Mouse (Mus musculus) embryo, embryonic 11 days (tissue): ENCODE measurements around the gene Gm10974.

ENCODE experiments used
- DNase-seq: peaks from one replicate; pipeline ENCODE4 v3.0.0-alpha.2; 2015

Gm10974 gene

DNA sequence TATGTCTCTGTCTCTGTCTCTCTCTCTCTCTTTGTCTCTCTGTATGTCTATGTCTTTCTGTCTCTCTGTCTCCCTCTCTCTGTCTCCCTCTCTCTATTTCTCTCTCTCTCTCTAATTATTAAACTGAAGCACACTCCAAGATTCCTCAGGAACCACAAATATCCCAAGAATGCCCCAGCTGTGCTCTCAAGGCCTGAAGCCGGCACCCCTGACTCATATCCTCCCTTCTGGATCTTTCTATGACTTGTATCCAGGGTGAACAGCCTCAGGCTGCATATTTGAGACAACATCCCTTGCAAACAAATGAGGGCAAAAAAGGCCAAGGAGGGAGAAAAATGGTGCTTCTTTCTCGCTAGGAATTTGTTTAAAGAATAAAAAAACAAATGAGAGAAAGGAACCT lies at the start of gene Gm10974:
TSS of gene Gm10974 (plus strand) at position 2 of the 400 bp plus-strand sequence.
- peak; percentile 16 for DNase-seq

DNA sequence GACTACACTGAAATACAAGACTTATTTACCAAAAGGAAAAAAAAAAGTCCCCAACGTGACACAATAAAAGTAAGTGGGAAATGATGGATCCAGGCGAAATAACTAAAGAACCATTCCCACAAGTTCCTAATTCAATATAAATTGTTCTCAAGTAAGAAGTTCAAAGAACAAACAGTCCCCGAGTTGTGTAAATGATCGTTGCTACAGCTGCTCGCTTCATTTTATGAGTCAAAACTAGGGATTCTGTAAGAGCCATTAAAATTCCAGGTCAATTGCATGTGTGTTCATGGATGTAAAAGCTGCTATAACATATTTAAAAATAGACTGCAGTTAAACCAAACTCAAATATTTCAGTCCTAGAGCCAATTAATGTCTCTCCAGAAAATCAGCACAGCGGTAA lies 47.6 kb upstream of the Gm10974 start:
- DNase-seq = no peak

DNA sequence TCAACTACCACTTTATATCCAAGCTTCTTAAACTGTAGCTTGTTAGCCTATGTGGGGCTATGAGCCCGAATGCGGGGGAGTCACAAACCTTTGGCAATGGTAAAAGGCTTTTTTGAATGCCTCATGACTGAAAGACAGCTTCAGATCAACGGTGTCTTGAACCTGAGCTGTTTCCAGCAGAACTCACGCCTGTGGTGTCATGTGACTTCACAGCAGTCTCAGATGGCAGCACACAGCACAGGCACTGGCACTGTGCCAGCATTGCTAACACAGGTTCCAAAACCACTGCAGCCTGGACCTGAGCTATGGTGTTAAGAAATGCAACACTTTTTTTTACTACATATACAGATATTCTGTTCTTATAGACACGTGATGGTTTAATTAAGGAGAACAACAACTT lies 44.7 kb upstream of the Gm10974 start:
- peak; percentile 59 for DNase-seq

DNA sequence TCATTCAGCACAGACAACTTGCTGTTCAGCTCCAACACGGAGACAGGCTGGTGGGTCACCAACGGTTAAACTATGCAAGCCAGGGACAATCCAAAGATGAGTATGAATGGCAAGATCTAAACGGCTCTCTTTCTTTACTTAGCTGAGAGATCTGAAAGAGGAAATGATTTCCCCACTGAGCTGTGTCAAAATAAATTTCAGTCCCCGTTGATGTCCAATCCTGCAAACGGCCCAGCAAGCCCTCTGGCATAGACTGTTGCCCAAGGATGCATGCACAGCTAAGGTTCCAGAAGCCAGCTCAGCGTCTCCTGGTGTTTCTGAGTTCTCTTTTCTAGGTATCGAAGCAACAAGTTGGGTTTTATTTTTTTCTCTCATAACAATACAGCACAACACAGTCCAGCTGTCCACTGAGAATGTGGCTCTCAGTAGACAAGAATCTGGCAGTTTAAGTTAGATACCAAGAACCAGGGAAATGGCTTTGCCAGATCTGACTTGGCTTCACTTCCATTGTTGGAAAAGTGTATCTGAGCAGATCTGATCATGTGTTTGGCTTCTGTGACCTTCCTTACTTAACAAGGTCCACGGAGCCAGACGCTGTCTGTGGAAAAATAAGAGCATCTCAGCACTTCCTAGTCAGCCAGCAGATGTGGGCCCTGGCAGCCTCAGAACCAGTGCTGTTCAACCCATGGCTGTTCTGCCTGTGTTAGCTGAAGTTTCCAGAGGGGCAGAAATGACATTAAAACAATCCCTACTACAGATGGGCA lies 42.3 kb upstream of the Gm10974 start:
- no peak for DNase-seq

DNA sequence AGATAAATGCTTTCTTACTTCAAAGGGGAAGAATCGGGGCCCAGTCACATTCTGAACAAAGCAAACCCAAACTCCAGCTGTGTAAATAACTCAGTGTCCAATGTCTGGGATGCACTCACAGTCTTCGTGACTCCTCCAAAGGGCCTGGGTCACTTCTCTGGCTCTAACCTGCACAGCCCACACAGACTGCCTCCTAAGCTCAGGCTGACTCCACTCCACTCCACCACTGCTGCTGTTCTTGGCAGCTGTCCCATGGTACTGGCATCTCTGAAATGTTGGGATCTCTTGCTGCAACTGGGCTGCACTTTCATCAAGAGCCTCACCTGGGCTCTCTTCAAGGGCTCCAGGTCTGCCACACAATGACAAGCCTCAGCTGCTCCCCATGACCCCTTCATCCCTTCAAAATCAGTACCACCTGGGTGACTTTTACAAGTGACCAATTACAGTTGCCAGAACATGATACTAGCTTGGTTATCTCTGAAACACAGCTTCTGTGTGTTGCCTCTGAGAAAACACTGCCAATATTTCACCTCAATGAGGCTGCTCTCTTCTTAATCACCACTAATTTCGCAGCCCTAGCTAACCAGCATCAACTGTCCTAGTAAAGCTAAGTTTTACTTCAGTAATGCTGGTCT lies 40.2 kb upstream of the Gm10974 start:
- DNase-seq = no peak

DNA sequence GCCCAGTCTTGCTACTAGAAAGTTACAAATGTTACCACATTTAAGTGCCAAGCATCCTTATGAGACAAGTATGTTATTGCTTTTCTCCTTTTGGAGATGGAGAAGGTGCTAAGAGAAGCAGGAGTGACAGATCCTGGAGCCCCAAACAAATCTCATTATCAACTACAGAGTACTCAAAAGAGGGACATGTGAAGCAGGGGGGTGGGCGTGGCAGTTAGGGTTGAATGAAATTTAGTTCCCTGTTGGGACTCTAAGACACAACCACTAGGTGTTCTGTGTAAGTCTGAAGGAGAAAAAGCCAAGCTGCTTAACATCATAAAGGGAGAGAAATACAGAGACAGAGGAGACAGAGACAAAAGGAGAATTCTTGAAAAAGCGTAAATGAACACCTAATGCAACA lies 38.2 kb upstream of the Gm10974 start:
- DNase-seq = no peak

DNA sequence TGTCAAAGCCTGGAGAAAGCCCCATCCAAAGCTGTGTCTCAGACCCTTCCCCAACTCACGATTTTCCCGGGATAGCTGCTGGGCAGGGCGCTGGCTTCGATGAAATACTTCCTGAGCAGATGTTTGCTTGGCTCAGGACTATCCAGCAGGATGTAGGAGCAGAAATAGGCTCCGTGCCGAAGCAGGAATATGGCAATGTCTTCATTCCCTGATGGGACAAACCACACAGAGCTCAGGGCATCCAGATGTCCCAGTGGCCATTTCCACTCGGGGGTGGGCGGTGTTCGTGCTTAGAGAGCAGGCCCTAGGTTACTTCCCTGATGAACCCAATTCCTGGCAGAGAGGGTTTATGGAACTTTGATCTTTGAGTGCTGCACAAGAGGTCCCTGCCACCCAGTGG lies 35.1 kb upstream of the Gm10974 start:
- no peak for DNase-seq

DNA sequence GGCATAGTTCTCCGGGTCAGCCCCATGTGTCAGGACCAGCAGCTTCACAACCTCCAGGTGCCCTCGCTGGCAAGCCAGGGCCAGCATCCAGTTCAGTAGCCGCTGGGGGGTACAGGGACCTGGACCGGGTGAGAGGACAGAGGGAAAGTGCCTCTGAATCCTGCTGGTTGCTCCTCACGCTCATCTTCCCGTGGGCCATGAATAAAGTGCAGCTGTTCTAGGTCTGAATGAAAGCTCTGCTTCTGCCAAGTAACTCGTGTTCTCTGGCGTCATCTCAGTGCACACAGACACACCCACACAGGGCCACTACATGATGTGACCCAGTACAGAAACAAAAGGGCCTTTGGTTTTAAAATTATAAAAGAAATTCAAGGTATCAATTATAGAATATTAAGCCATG lies 33.4 kb upstream of the Gm10974 start:
- DNase-seq = no peak

DNA sequence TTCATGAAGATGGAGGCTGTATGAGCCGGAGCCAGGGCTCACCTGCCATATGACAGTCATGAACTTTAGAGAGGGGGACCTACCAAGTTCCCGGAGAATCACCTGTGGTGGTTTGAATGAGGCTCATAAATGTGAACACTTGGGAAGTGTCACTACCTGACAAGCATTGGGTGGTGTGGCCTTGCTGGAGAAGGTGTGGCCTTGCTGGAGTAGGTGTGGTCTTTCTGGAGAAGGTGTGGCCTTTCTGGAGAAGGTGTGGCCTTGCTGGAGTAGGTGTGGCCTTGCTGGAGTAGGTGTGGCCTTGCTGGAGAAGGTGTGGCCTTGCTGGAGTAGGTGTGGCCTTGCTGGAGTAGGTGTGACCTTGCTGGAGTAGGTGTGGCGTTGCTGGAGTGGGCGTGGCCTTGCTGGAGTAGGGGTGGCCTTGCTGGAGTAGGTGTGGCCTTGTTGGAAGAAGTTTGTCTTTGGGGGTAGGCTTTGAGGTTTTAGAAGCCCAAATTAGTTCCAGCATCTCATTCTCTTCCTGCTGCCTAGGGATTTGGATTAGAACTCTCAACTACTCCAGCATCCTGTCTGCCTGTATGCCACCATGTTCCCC lies 31.7 kb upstream of the Gm10974 start:
- no peak for DNase-seq

DNA sequence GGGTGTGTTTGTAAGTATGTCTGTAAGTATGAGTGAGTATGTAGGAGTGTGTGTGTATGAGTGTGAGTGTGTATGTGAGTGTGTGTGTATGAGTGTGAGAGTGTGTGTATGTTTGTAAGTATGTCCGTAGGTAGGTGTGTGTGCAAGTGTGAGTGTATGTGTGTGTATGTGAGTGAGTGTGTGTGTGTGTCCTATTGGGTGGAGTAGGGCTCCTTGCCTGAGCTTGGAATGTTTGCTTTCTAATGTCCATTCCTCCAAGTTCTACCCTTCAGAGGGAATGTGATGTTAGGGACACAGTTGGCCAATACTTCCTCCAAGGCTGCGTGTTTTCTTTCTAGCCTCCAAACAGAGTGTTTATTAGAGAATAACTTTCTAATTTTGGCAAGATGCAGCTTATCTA lies 28.8 kb upstream of the Gm10974 start:
- DNase-seq = no peak

DNA sequence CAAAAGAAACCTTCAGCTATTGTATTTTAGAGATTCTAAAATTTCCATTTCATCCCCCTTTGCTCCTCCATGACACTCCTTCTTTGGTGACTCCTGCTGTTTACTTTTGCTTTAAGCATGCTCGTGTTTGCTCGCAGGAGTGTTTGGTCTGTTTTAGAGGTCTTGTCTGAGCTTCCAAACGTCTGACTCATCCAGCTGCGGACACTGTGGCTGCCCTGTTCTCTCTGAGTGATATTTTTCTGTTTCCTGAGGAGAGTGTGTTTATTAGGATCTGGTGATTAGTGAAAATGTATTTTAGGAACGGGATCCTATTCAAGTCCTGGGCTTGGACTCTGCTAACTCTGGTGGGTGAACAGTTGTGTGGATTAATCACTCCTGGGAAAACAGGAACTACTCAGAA lies 26.1 kb upstream of the Gm10974 start:
- no peak for DNase-seq

DNA sequence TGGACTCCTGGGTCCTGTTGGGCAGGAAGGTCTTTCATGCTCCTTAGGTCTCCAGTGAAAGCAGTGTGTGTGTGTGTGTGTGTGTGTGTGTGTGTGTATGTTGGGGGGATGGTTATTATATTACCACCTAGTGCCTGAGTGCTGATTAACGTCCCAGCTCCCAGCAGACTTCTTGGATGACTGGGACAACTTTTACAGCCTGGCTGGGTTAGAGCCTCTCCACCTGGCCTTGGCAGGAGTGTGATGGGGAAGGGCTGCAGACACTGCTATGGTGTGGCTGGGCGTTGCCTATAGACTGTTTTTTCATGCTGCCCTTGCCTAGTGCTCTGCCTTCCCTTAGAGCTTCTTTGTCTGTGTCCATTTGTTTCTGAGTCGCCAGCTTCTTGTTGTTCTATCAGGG lies 25.7 kb upstream of the Gm10974 start:
- no peak for DNase-seq

DNA sequence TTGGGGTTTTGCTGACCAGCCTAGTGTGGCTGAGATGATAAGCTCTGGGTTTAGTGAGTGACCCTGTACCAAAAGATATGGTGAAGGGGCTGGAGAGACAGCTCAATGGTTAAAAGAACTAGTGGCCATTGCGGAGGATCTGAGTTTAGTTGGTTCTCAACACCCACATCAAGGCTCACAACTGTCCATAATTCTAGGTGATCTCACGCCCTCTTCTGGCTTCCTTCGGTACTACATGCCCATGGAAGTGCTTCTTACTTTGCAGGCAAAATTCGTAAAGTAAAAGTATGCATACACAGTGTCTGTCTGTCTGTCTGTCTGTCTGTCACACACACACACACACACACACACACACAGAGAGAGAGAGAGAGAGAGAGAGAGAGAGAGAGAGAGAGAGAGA lies 23.4 kb upstream of the Gm10974 start:
- peak; percentile 49 for DNase-seq

DNA sequence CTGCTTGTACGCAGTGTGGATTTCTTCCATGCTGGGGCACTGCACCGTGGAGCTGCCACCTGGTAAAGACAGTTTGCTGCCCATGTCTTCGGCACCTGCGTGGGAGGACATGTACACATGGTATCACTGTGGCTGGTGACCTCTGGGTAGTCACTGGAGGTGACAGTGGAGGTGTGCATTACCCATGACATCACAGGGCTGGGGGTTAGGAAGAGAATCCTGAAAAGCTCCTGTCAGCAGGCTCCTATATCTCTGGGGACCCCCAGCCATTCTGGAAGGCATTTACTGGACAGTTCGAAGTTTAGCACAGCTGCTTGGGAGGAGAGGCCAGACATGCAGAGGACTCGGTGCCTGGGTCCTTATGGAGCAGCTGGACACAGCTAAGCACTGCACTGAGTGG lies 22.9 kb upstream of the Gm10974 start:
- DNase-seq = no peak

DNA sequence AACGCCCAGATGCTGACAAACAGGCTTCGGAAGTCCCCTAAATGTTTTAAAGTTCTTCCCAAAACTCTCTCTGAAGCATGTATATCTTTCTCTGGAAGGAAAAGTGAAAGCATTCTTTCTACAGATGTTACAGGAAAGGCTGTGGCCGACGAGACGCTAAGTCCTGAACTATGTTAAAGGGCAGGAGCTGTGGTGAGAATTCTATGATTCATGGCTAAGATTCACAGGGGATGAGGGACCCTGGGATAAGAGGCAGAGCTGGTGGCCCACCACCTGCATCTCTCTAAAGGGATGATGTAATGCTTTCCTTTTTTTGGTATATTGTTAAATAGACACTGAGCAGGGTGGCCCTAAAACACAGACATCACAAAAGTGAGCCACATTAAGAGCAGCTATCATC lies 22.4 kb upstream of the Gm10974 start:
- DNase-seq = no peak

DNA sequence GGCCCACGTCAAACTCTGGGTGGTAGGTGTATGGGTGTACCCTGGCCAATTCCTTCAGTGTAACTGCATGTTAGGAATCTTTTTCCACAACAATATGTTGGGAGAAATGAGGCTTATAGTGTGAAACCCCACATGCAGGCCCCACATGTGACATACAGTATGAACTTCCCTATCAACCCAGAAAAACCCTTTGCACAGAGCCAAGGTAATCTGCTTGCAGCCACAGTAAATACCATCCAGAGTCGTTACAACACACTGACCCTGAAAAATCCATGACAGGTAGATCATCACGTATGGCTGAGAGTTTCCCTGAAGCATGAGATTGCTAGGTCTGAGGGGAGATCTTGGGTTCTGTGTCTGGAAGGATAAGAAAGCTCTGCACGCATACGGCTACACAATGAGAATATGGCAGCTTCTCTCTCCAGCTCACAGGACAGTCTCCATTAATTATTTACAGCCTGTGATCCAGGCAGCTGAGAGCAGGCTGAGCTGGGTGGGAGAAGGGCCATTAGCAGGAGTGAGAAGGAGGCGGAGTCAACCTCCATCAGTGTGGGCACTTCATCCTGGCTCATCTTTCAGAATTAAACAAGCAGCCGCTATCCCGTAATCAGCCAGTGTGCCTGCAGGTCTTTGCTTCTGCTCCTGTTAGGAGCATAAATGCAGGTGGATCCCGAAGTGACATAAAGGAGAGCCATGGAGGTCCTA lies 18.6 kb upstream of the Gm10974 start:
- peak; percentile 30 for DNase-seq

DNA sequence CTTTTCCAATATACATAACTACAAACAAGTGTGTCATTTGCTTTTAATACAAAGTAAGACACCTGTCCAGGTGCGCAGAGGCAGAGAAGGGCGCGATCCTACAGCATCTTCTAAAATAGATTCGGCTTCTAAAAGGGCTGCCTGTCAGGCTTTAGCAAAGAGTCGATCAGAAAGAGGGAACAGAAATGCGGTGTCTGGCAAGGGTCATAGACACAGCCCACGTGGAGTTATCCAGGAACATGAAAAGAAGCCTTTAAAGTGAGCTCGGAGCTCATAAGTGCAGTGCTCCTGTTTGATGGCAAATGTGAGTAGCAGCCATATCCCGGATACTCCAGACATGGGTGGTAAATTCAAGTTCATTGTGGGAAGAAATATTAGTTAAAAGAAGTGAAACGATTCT lies 17.1 kb upstream of the Gm10974 start:
- no peak for DNase-seq

DNA sequence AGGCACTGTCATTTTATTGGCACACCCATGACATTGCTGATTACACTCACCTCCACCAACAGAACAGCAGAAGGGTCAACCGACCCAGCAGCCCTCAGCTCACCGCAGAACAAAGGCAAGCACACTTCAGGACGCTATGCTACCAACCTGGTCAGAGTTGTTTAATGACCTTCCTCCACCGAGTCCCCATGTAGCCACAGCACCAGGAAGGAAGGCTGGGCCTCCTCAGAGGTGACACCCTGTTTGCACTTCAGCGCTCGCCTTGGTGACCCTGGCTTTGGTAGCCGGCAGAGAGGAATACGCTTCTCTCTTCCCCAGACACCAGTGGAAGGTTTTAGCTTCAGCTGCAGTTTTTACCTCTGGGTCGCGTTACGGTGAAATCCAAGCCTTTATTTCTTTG lies 16.0 kb upstream of the Gm10974 start:
- DNase-seq = no peak

DNA sequence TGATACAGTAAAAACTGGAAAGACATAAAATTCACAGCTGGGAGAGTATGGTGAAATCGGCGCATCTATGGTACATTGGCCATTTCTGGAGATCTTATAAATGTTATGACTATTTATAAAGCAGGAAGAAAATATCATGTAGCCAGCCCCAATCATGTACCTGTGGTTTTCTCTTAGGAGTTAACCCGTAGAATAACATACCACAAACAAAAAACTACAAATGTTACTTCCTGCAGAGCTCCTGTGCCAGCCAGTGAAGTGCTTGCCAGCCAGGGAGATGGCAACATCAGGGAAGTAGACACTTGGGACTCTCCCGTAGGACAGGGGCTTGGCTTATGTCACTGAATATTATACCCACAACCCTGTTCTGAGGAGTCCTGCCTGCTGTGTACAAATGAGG lies 14.6 kb upstream of the Gm10974 start:
- no peak for DNase-seq

DNA sequence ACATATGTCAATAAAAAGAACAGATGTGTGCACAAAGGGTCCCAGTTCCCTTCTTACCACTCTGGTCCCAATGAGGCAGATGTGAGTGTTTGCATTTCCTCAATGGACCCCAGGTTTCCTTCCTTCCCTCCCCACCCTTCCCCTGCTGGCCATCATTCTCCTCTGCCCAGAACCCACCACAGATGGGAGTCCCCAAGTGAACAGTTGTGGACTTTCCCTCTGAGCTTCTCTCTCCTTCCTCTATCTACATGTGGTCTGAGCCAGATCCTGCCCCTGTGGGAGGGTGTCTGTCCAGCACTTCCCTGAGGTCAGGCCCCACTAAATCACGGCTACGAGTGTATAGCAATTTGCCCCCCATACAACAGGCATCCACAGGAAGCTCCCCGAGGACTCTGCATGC lies 10.8 kb upstream of the Gm10974 start:
- no peak for DNase-seq

DNA sequence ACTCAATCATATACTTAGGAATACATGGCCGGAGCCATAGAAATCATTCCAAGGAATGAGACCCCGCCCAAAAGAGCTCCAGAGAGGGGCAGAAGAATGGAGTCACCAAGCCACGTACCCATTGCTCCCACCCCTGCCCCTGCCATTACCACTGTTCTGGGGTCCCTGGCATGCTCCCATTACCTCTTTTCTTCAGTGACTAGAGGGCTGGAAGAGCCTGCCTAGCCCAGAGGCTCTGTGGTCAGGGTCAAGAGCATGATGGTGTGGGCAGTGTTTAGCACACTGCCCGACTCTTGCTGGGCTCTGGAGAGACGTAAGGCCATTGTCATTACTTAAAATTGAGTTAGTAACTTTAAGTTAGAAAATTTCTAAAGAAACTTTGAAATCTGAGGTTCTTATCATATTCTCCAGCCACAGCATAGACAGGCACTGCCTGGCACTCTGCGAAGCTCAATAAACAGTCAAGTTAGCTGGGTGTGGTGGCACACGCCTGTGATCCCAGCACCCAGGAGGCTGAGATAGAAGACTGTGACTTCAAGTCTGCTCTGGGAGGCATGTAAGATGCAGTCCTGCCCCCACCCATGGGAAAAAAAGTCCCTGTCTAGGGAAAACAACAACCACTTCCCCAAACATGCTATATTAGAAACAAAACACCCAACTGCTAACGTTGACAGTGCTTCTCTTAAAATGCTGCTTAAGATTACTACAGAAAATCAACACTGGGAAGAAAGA lies 9.7 kb upstream of the Gm10974 start:
- DNase-seq = no peak

DNA sequence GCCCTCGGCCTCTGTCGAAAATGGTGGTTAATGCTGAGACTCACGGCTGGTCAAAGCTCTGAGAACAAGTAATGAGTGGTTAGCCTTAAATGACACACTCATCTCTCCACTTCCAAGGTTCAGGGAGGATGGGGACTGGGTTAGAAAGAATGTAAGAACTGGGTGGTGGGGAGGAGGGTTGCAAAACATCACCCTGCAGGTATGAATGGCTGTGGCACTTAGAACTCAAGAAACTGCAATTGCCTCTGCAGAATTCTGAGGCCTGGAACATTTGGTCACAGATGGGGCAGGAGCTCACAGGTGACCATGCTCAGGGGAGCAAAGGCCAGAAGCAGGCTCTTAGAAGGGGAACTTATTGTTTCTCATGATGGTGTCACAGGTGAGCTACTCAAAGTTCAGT lies 7.2 kb upstream of the Gm10974 start:
- DNase-seq = no peak

DNA sequence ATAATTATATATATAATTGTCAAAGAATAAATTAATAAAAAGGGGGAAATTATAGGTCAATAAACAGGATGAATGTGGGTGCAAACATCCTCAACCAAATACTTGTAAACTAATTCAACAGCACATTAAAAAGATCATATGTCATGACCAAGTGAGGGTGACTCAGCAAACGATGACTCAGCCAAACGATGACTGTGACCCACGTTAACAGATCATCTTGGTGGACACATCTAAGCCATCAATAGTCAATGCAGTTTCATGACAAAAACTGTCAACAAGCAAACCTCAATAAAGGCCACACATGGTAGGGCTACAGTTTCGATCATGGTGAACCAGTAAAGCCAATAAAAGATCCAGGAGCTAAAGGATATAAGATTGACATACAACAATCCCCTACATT lies 6.7 kb upstream of the Gm10974 start:
- DNase-seq = no peak
